Comparison of ENCODE assay signal across 8 mouse cellular contexts in the genomic region with DNA sequence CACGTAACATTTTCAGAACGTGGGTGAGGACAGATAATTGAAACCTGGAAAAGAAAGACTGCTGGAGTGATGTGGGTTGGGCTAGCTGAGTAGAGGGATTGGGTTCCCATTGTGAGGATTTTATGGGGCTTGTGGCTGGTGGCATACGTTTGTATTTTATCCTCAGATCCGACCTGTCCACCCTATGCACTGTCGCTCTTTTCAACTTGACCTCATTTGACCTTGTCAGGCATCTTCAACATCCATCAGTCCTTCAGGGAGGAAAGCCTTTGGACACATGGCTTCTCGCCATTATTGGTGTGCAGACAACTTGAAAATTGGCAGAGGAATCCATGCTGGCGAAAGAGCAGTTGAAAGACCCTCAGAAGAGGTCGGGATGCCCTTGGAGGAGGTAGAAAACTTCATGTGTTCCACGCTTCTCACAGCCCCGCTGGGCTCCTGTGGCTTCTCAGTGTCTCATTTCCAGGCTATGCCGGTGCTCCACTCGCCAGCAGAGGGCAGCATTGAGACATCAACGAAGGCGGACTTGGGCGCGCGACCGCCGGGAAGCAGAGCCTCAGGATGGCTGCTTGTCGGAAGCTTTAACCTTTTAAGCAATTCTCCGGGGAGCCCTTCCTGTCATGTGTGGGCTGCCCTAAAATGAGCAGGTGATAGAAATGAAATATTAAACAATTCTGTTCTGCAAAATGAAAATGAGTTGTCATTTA.
A peak's percentile ranks its signal among the peaks of the same experiment; 100 is the strongest.
DNase-seq lines count a peak whose midpoint lies in the region; ATAC-seq and TF ChIP-seq lines count a peak whose summit lies in the region.

No protein-coding gene starts in this region.

- H3K27ac ChIP-seq in intestine, postnatal 0 days (ENCODE audit: low read depth, low read length) = no peak overlapping the region
- H3K27ac ChIP-seq in midbrain, embryonic 11.5 days (ENCODE audit: low read depth, low read length) = no peak overlapping the region

- no peaks in the 10 kb centered on the region for H3K4me1 ChIP-seq in intestine, postnatal 0 days (replicated peaks; ENCODE audit: control insufficient read depth, insufficient read depth, low read length)
- H3K4me1 ChIP-seq in midbrain, embryonic 11.5 days (ENCODE audit: control insufficient read depth, insufficient read depth, low read length) = peaks cover 8% of the 10 kb centered on the region

- ATAC-seq in granulocyte monocyte progenitor cell, adult 5-6 weeks (replicated peaks; ENCODE audit: poor library complexity, severe bottlenecking) = peak; percentile 80
- ATAC-seq in intestine, postnatal 0 days = peak; percentile 76
- ATAC-seq in midbrain, embryonic 11.5 days (ENCODE audit: low FRiP score) = peak; percentile 89

- H3K9ac ChIP-seq in intestine, postnatal 0 days (ENCODE audit: low read depth, low read length) = no peak overlapping the region
- no peak overlapping the region for H3K9ac ChIP-seq in midbrain, embryonic 11.5 days (ENCODE audit: low read length)

- H3K4me3 ChIP-seq in intestine, postnatal 0 days (ENCODE audit: low read depth, low read length) = peak overlapping the region; percentile 31
- no peak overlapping the region for H3K4me3 ChIP-seq in midbrain, embryonic 11.5 days (ENCODE audit: low read depth, low read length)

- peak overlapping the region; percentile 61 for H3K4me2 ChIP-seq in intestine, postnatal 0 days (replicated peaks; ENCODE audit: low read depth)
- H3K4me2 ChIP-seq in midbrain, embryonic 11.5 days = peak overlapping the region; percentile 22

- no peaks in the 10 kb centered on the region for H3K27me3 ChIP-seq in intestine, postnatal 0 days (replicated peaks; ENCODE audit: control insufficient read depth, insufficient read depth, low read length)
- H3K27me3 ChIP-seq in midbrain, embryonic 11.5 days (ENCODE audit: control insufficient read depth, insufficient read depth, low read length) = no peaks in the 10 kb centered on the region

- peak; percentile 84 for DNase-seq in adrenal gland, adult 8-10 months
- peak; percentile 91 for DNase-seq in embryo, embryonic 9.5 days (ENCODE audit: extremely low spot score)
- peak; percentile 94 to 96 for DNase-seq in left cerebral cortex, postnatal 36 days (ENCODE audit: low spot score in 2 of 2)
- peak; percentile 99 for DNase-seq in midbrain, embryonic 11.5 days (ENCODE audit: low spot score, missing footprints)
- peak; percentile 100 for DNase-seq in right cerebral cortex, postnatal 4 days
- peak; percentile 68 for DNase-seq in yolk sac, embryonic 10.5 days (ENCODE audit: low spot score)

- intact Hi-C loops in left cerebral cortex, postnatal 36 days (cut with DNase I) = loop anchor here (1.0 to 10.0 kb wide), 4 partner anchors 135 to 395 kb away; no protein-coding TSS in a partner anchor

- peak; percentile 94 for TF ChIP-seq CTCF in intestine, postnatal 0 days (IDR thresholded peaks at IDR 0.05; ENCODE audit: low read depth)

- no peaks in the 10 kb centered on the region for H3K9me3 ChIP-seq in intestine, postnatal 0 days (ENCODE audit: control insufficient read depth)
- no peaks in the 10 kb centered on the region for H3K9me3 ChIP-seq in midbrain, embryonic 11.5 days (ENCODE audit: control insufficient read depth, low read length)

- WGBS in intestine, postnatal 0 days = 13% methylated on average over 21 of the region's 21 CpGs
- 11% methylated on average over 21 of the region's 21 CpGs for WGBS in midbrain, embryonic 11.5 days

- H3K36me3 ChIP-seq in intestine, postnatal 0 days (ENCODE audit: control insufficient read depth, insufficient read depth) = no peaks in the 10 kb centered on the region
- no peaks in the 10 kb centered on the region for H3K36me3 ChIP-seq in midbrain, embryonic 11.5 days (ENCODE audit: control insufficient read depth, insufficient read depth, low read length)
